Mouse (Mus musculus): ENCODE data around the gene Arhgef5. TPM values are rescaled to one million over a fixed set of nuclear protein-coding genes. Genes with fewer than 3 reads are reported as not detected.

Arhgef5 gene
- polyA plus RNA-seq, 1 experiment = 33.5 TPM

DNA sequence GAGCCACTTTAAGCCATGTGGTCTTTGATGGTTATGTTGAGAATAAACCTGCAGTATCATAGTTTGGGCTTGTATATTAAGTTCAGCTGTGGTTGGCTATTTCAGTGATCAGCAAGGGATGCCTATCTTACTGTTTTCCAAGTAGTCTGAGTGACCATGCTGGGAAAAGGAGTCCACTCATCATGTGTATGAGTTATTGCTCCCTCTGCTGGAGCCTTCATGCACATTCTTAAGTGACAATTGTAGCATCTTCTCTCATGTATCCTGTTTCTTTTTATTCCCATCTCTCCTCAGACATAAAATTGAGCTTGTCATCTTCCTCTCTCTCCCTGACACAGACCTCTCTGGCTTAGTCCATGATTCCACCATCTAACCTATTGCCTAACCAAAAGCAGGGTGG, 12.9 kb downstream of the Arhgef5 start:
- no peak for DNase-seq
- no peak overlapping the region for H3K4me3 ChIP-seq (replicated peaks; ENCODE audit: extremely low read depth, low read depth, low read length)
- TF ChIP-seq CTCF (IDR thresholded peaks at IDR 0.05; ENCODE audit: insufficient read depth, low read length) = peak; percentile 28; the same call in 1 of the 2 replicates
- no peak for TF ChIP-seq POLR2A (IDR thresholded peaks at IDR 0.05; ENCODE audit: borderline replicate concordance, extremely low read depth, low read depth, low read length)
- H3K4me1 ChIP-seq (ENCODE audit: control insufficient read depth, insufficient read depth, low read length) = no peaks in the 10 kb centered on the region

GRCm38 (mm10) chr6:43280481-43280880, 15.1 kb downstream of the Arhgef5 start:
- TF ChIP-seq POLR2A (IDR thresholded peaks at IDR 0.05; ENCODE audit: borderline replicate concordance, extremely low read depth, low read depth, low read length) (no peak), CTCF (IDR thresholded peaks at IDR 0.05; ENCODE audit: insufficient read depth, low read length) (no peak)
- WGBS = 92% methylated on average over 5 of the region's 5 CpGs
- no peaks in the 10 kb centered on the region for H3K4me1 ChIP-seq (ENCODE audit: control insufficient read depth, insufficient read depth, low read length)
- no peak for DNase-seq
- H3K4me3 ChIP-seq (replicated peaks; ENCODE audit: extremely low read depth, low read depth, low read length) = no peak overlapping the region

DNA sequence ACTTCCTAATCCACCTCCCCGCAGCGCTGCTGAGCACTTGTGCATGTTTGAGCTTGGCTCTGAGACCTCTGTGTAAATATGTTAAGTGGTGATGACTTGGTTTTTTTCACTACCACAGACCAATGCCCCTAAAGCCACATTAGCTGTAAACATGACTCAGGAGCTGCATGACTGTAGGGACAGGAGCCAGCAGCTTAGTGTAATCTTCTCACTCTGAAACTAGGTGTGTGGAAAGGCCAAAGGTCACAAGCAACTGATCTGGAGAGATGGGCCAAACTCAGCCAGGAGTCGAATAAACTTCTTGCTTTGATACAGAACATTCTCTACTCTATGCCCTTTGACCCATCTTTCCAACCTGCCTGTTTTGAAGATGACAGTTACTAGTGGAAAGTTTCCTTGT, 26.7 kb downstream of the Arhgef5 start:
- no peak for DNase-seq
- H3K4me3 ChIP-seq (replicated peaks; ENCODE audit: extremely low read depth, low read depth, low read length) = no peak overlapping the region
- TF ChIP-seq POLR2A (IDR thresholded peaks at IDR 0.05; ENCODE audit: borderline replicate concordance, extremely low read depth, low read depth, low read length) = no peak
- no peak for TF ChIP-seq CTCF (IDR thresholded peaks at IDR 0.05; ENCODE audit: insufficient read depth, low read length)
- H3K4me1 ChIP-seq (ENCODE audit: control insufficient read depth, insufficient read depth, low read length) = peaks cover 3% of the 10 kb centered on the region; the same call in 1 of the 2 replicates
- 52% methylated on average over 3 of the region's 3 CpGs for WGBS

GRCm38 (mm10) chr6:43292471-43293076, 27.2 kb downstream of the Arhgef5 start:
- no peak for DNase-seq
- TF ChIP-seq CTCF (IDR thresholded peaks at IDR 0.05; ENCODE audit: insufficient read depth, low read length) = no peak
- no peak for TF ChIP-seq POLR2A (IDR thresholded peaks at IDR 0.05; ENCODE audit: borderline replicate concordance, extremely low read depth, low read depth, low read length)
- WGBS = 42% methylated on average over 6 of the region's 6 CpGs
- no peak overlapping the region for H3K4me3 ChIP-seq (replicated peaks; ENCODE audit: extremely low read depth, low read depth, low read length)
- peaks cover 3% of the 10 kb centered on the region; the same call in 1 of the 2 replicates for H3K4me1 ChIP-seq (ENCODE audit: control insufficient read depth, insufficient read depth, low read length)

- Histone ChIP-seq H3K4me1 (ENCODE audit: control insufficient read depth, insufficient read depth, low read length) (peaks cover 3% of the 10 kb centered on the region; the same call in 1 of the 2 replicates), H3K4me3 (replicated peaks; ENCODE audit: extremely low read depth, low read depth, low read length) (no peak overlapping the region)
- 80% methylated on average over 7 of the region's 7 CpGs for WGBS
- DNase-seq = no peak
- TF ChIP-seq CTCF (IDR thresholded peaks at IDR 0.05; ENCODE audit: insufficient read depth, low read length) = no peak
- no peak for TF ChIP-seq POLR2A (IDR thresholded peaks at IDR 0.05; ENCODE audit: borderline replicate concordance, extremely low read depth, low read depth, low read length)
These were observed 27.8 kb downstream of the Arhgef5 start for GRCm38 (mm10) chr6:43293175-43293574.

DNA sequence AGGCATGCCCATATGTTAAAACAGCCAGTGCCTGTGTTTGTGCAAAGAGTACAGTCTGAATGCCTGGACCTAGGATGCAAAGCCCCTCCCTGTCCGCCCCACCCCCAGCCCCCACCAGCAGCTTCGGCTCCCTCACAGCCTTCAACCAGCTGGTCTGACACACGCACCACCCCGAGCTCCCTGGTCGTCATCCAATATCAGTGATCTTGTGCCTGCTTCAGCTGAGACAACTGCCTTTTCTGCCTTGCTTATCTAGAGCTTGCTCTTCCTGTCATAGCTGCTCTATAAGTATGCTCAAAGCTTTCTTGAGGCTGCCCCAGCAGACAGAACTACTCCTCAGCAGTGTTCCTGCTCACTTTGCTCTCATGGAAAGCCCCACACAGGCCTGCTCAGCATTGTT, 30.5 kb downstream of the Arhgef5 start:
- 25% methylated on average over 5 of the region's 5 CpGs for WGBS
- Histone ChIP-seq H3K4me3 (replicated peaks; ENCODE audit: extremely low read depth, low read depth, low read length) (no peak overlapping the region), H3K4me1 (ENCODE audit: control insufficient read depth, insufficient read depth, low read length) (peaks cover 3% of the 10 kb centered on the region; the same call in 1 of the 2 replicates)
- TF ChIP-seq POLR2A (IDR thresholded peaks at IDR 0.05; ENCODE audit: borderline replicate concordance, extremely low read depth, low read depth, low read length) (no peak), CTCF (IDR thresholded peaks at IDR 0.05; ENCODE audit: insufficient read depth, low read length) (no peak)
- no peak for DNase-seq

DNA sequence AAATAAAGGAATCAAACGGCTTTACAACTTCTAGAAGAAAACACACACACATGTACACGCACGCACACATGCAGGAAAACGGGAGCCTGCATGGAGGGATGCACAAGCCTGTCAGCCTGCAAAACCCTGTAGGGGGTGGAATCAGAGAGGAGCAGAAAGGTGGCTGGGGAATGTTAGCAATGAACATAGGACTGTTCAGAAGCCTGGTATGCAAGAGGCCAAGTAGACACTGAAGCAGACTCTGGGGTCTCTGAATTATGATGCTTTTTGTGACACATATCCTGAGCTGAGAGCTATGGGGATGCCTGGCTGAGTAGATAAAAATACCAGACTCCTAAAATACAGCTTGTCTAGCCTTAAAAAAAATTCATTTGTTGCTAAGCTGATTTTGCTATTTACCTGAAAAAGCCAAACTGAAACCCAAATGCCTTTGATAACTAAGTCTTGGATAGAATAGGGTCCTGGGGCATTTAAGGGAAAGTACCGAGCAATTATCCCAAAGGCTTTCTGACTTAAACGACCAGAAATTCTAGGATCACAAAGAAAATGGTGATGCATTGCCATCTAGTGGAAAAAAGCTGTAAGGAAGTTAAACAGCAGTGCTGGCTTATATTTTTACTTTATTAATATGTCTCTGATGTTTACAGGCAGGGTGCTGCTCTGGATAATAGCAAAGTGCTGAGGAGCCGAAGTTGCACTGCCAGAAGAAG, 31.6 kb downstream of the Arhgef5 start:
- 0 out of 2 replicates have a peak, but pooled peaks have one; percentile 3 for TF ChIP-seq CTCF (IDR thresholded peaks at IDR 0.05; ENCODE audit: insufficient read depth, low read length)
- no peak for TF ChIP-seq POLR2A (IDR thresholded peaks at IDR 0.05; ENCODE audit: borderline replicate concordance, extremely low read depth, low read depth, low read length)
- H3K4me3 ChIP-seq (replicated peaks; ENCODE audit: extremely low read depth, low read depth, low read length) = no peak overlapping the region
- no peak for DNase-seq
- peaks cover 3% of the 10 kb centered on the region; the same call in 1 of the 2 replicates for H3K4me1 ChIP-seq (ENCODE audit: control insufficient read depth, insufficient read depth, low read length)
- 33% methylated on average over 7 of the region's 7 CpGs for WGBS

DNA sequence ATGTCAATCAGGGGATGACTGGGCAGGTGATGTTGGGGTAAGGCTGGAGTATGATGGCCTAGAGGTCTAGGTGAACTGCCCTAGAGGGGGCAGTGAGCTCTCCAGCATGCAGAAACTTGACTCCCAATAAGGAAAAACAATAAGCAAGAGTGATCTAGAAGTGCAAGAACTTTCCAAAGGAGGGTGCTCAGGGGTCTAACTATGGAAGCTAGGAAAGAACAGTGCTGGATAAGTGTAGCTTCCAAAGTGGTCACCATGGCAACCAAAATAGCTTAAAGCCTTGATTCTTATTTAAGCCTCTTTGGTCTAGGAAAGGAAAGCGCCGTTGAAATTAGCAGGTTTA, 32.1 kb downstream of the Arhgef5 start:
- 41% methylated on average over 2 of the region's 2 CpGs for WGBS
- DNase-seq = no peak
- H3K4me1 ChIP-seq (ENCODE audit: control insufficient read depth, insufficient read depth, low read length) = no peaks in the 10 kb centered on the region; the same call in 1 of the 2 replicates
- TF ChIP-seq POLR2A (IDR thresholded peaks at IDR 0.05; ENCODE audit: borderline replicate concordance, extremely low read depth, low read depth, low read length) = no peak
- no peak for TF ChIP-seq CTCF (IDR thresholded peaks at IDR 0.05; ENCODE audit: insufficient read depth, low read length)
- H3K4me3 ChIP-seq (replicated peaks; ENCODE audit: extremely low read depth, low read depth, low read length) = no peak overlapping the region

- Histone ChIP-seq H3K4me3 (replicated peaks; ENCODE audit: extremely low read depth, low read depth, low read length) (no peak within 1 kb of the TSS), H3K4me1 (ENCODE audit: control insufficient read depth, insufficient read depth, low read length) (no peaks in the 10 kb centered on the region)
- 75% methylated on average over 16 of the region's 16 CpGs for whole genome bisulfite sequencing
- TF ChIP-seq CTCF (IDR thresholded peaks at IDR 0.05; ENCODE audit: insufficient read depth, low read length) = no peak
- TF ChIP-seq POLR2A (IDR thresholded peaks at IDR 0.05; ENCODE audit: borderline replicate concordance, extremely low read depth, low read depth, low read length) = no peak
- DNase-seq = no peak
These were observed 44.1 kb downstream of the Arhgef5 start, which contains the start of gene Nobox for GRCm38 (mm10) chr6:43309454-43309853. Nobox (minus strand) TSS chr6:43309554.

- no peak for DNase-seq
- Histone ChIP-seq H3K4me3 (replicated peaks; ENCODE audit: extremely low read depth, low read depth, low read length) (no peak overlapping the region), H3K4me1 (ENCODE audit: control insufficient read depth, insufficient read depth, low read length) (no peaks in the 10 kb centered on the region)
- WGBS = 30% methylated on average over 6 of the region's 6 CpGs
- TF ChIP-seq POLR2A (IDR thresholded peaks at IDR 0.05; ENCODE audit: borderline replicate concordance, extremely low read depth, low read depth, low read length) (no peak), CTCF (IDR thresholded peaks at IDR 0.05; ENCODE audit: insufficient read depth, low read length) (no peak)
These were observed 44.7 kb downstream of the Arhgef5 start for GRCm38 (mm10) chr6:43310071-43310470.

All from lung, adult 2 months (tissue).